Mouse (Mus musculus) embryonic facial prominence, embryonic 14.5 days (tissue): ENCODE data around the gene Aarsd1. TPM values are rescaled to one million over a fixed set of nuclear protein-coding genes. Genes with fewer than 3 reads are reported as not detected.
"Not testable (repeated sequence)": the region's sequence is repeated elsewhere in the genome, so short reads cannot be mapped to it uniquely, and the experiment has no call there.

Experiments
- ATAC-seq: fragments of 200-750 bp; cut with Nextera tagmentation; 2 replicates; pipeline ENCODE4 v1.8.0; 2017; ENCODE audit warnings: low read depth, moderate number of reproducible peaks, moderate TSS enrichment
- DNase-seq: peaks from one replicate; pipeline ENCODE4 v3.0.0-alpha.2; 2015; ENCODE audit warnings: low spot score
- H3K27ac ChIP-seq: fragments of 300-500 bp; sonication (generic); replicated peaks from 2 replicates; pipeline ENCODE4 v1.5.1; 2014; ENCODE audit warnings: low read depth, mild to moderate bottlenecking, low read length, moderate library complexity
- H3K27me3 ChIP-seq: fragments of 300-500 bp; sonication (generic); replicated peaks from 2 replicates; pipeline ENCODE4 v1.6.1; 2014; ENCODE audit warnings: low read length; ENCODE audit not compliant: control insufficient read depth, insufficient read depth
- H3K36me3 ChIP-seq: fragments of 300-500 bp; sonication (generic); 2 replicates; pipeline ENCODE4 v1.6.1; 2014; ENCODE audit warnings: low read length, mixed read lengths; ENCODE audit not compliant: control insufficient read depth, insufficient read depth
- H3K4me1 ChIP-seq: fragments of 300-500 bp; sonication (generic); 2 replicates; pipeline ENCODE4 v1.6.1; 2014; ENCODE audit warnings: antibody characterized with exemption, low read length; ENCODE audit not compliant: control insufficient read depth, insufficient read depth
- H3K4me2 ChIP-seq: fragments of 300-500 bp; sonication (generic); 2 replicates; pipeline ENCODE4 v1.6.1; 2014; ENCODE audit warnings: low read depth, mild to moderate bottlenecking, low read length, moderate library complexity, mixed read lengths
- H3K4me3 ChIP-seq: fragments of 300-500 bp; sonication (generic); 2 replicates; pipeline ENCODE4 v1.5.1; 2014; ENCODE audit warnings: low read depth, mild to moderate bottlenecking, low read length
- H3K9ac ChIP-seq: fragments of 300-500 bp; sonication (generic); 2 replicates; pipeline ENCODE4 v1.6.1; 2014; ENCODE audit warnings: low read depth, mild to moderate bottlenecking, low read length, moderate library complexity, mixed read lengths
- H3K9me3 ChIP-seq: fragments of 300-500 bp; sonication (generic); 2 replicates; pipeline ENCODE4 v1.6.1; 2016; ENCODE audit warnings: low read length; ENCODE audit not compliant: control insufficient read depth
- WGBS: fragments of 180-500 bp; shearing (Covaris S2); extraction: QIAGEN DNeasy Blood & Tissue Kit; methylation state at CpG from one replicate; pipeline ENCODE4 v1.1.7; 2014; 5-methylcytosine and 5-hydroxymethylcytosine counted together
- polyA plus RNA-seq: library from polyadenylated mRNA; unstranded; fragments of >200 nt; fragmentation: Nextera tagmentation; extraction: Ambion mirVana; gene quantifications from 2 replicates; pipeline ENCODE4 v1.2.1, GENCODE M21; 2014

Gene Aarsd1
- polyA plus RNA-seq, 1 experiment from 2014 or later = 43.4 TPM

- not testable (repeated sequence) for H3K27me3 ChIP-seq, H3K9ac ChIP-seq, H3K9me3 ChIP-seq, H3K27ac ChIP-seq, ATAC-seq, DNase-seq
- 43% methylated on average over 15 of the region's 15 CpGs for WGBS
- Histone ChIP-seq H3K4me1 (peaks cover 10% of the 10 kb centered on the region), H3K4me2 (peak overlapping the region; percentile 80), H3K36me3 (peaks cover 28% of the 10 kb centered on the region), H3K4me3 (peak overlapping the region; percentile 83)
Measured at GRCm38 (mm10) chr11:101441450-101442126, 24.2 kb upstream of the Aarsd1 start.

- H3K27ac ChIP-seq, H3K4me3 ChIP-seq, H3K27me3 ChIP-seq, H3K4me2 ChIP-seq, H3K4me1 ChIP-seq, H3K9ac ChIP-seq, DNase-seq, H3K9me3 ChIP-seq, ATAC-seq: not testable (repeated sequence)
- 45% methylated on average over 3 of the region's 3 CpGs for WGBS
- peaks cover 31% of the 10 kb centered on the region for H3K36me3 ChIP-seq
Measured at GRCm38 (mm10) chr11:101438006-101438405, 20.6 kb upstream of the Aarsd1 start.

- Histone ChIP-seq H3K4me2 (no peak overlapping the region), H3K4me1 (no peaks in the 10 kb centered on the region), H3K27ac (no peak overlapping the region), H3K36me3 (peaks cover 40% of the 10 kb centered on the region), H3K27me3 (no peaks in the 10 kb centered on the region), H3K9me3 (no peaks in the 10 kb centered on the region), H3K9ac (no peak overlapping the region), H3K4me3 (no peak overlapping the region)
- ATAC-seq = no peak
- WGBS = 84% methylated on average over 4 of the region's 4 CpGs
- no peak for DNase-seq
Measured at GRCm38 (mm10) chr11:101436916-101437315, 19.5 kb upstream of the Aarsd1 start.

- H3K27ac ChIP-seq = no peak overlapping the region
- H3K9ac ChIP-seq = no peak overlapping the region
- H3K36me3 ChIP-seq = peaks cover 51% of the 10 kb centered on the region
- DNase-seq = no peak
- no peak for ATAC-seq
- H3K4me1 ChIP-seq = no peaks in the 10 kb centered on the region
- no peaks in the 10 kb centered on the region for H3K9me3 ChIP-seq
- no peak overlapping the region for H3K4me2 ChIP-seq
- H3K4me3 ChIP-seq = no peak overlapping the region
- no peaks in the 10 kb centered on the region for H3K27me3 ChIP-seq
- 83% methylated on average over 4 of the region's 4 CpGs for WGBS
Measured at GRCm38 (mm10) chr11:101435831-101436230, 18.4 kb upstream of the Aarsd1 start.

- H3K36me3 ChIP-seq = peaks cover 66% of the 10 kb centered on the region
- ATAC-seq = no peak
Measured at GRCm38 (mm10) chr11:101433396-101433795, 16.0 kb upstream of the Aarsd1 start.

GRCm38 (mm10) chr11:101431327-101431726, 13.9 kb upstream of the Aarsd1 start:
- no peak overlapping the region for H3K27ac ChIP-seq
- no peak for DNase-seq
- no peak overlapping the region for H3K4me2 ChIP-seq
- ATAC-seq = no peak
- H3K4me1 ChIP-seq = peaks cover 5% of the 10 kb centered on the region; the same call in 1 of the 2 replicates
- H3K9me3 ChIP-seq = no peaks in the 10 kb centered on the region
- H3K4me3 ChIP-seq = no peak overlapping the region
- peaks cover 66% of the 10 kb centered on the region for H3K36me3 ChIP-seq
- H3K27me3 ChIP-seq = no peaks in the 10 kb centered on the region
- H3K9ac ChIP-seq = no peak overlapping the region
- 86% methylated on average over 9 of the region's 9 CpGs for WGBS

More at GRCm38 (mm10) chr11:101433396-101433795, 16.0 kb upstream of the Aarsd1 start:
- H3K4me3 ChIP-seq = no peak overlapping the region
- no peak overlapping the region for H3K27ac ChIP-seq
- DNase-seq = no peak
- no peaks in the 10 kb centered on the region for H3K9me3 ChIP-seq
- no peaks in the 10 kb centered on the region for H3K4me1 ChIP-seq
- no peak overlapping the region for H3K9ac ChIP-seq
- H3K27me3 ChIP-seq = no peaks in the 10 kb centered on the region
- 90% methylated on average over 12 of the region's 13 CpGs for WGBS
- no peak overlapping the region for H3K4me2 ChIP-seq

- Histone ChIP-seq H3K27ac (no peak overlapping the region), H3K9ac (peak overlapping the region; percentile 84), H3K27me3 (no peaks in the 10 kb centered on the region), H3K9me3 (no peaks in the 10 kb centered on the region), H3K4me2 (peak overlapping the region; percentile 90), H3K36me3 (peaks cover 18% of the 10 kb centered on the region), H3K4me3 (peak overlapping the region; percentile 93), H3K4me1 (peaks cover 20% of the 10 kb centered on the region)
- DNase-seq = no peak
- 49% methylated on average over 8 of the region's 8 CpGs for WGBS
- ATAC-seq = no peak
Measured at GRCm38 (mm10) chr11:101426165-101426564, 8.8 kb upstream of the Aarsd1 start.

GRCm38 (mm10) chr11:101424925-101425813, 7.8 kb upstream of the Aarsd1 start, which contains the start of the genes Rundc1 and Ptges3l:
TSS of gene Rundc1 (plus strand) at chr11:101425085.
TSS of gene Ptges3l (minus strand) at chr11:101425333.
- Histone ChIP-seq H3K4me2 (peak within 1 kb of the TSS; percentile 90), H3K9me3 (no peaks in the 10 kb centered on the region), H3K9ac (peak within 1 kb of the TSS; percentile 84), H3K27ac (peak within 1 kb of the TSS; percentile 87), H3K27me3 (no peaks in the 10 kb centered on the region), H3K36me3 (peaks cover 10% of the 10 kb centered on the region; the same call in 1 of the 2 replicates), H3K4me3 (peak within 1 kb of the TSS; percentile 93), H3K4me1 (peaks cover 20% of the 10 kb centered on the region)
- under 1% methylated on average over 55 of the region's 81 CpGs for WGBS
- DNase-seq (peak; percentile 99), ATAC-seq (peak; percentile 93)
